Mouse (Mus musculus): ENCODE measurements around the gene Cirbp. TPM values are rescaled to one million over a fixed set of nuclear protein-coding genes. Genes with fewer than 3 reads are reported as not detected.
A peak's percentile ranks its signal among the peaks of the same experiment; 100 is the strongest.
"Not testable (repeated sequence)": the region's sequence is repeated elsewhere in the genome, so short reads cannot be mapped to it uniquely, and the experiment has no call there.

Cirbp gene
- polyA plus RNA-seq, 2 experiments = 10.1 to 19.8 TPM

DNA sequence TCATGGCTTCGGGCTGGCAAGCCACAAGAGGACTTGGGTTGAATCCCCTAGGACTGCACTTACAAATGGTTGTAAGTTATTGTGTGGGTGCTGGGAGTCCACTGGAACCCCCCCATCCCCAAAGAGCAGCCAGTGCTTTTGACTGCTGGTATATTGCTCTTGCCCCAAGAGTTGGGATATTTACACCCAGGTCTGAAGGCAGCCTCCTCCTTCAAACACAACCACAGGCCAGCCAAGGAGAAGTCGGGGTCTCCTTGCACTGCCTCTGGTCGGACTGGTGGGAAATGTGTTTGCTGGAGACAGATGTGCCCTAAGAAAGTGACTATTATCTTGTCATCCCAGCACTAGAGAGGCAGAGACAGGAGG lies 3.6 kb upstream of the Cirbp start:
- WGBS (ENCODE audit: insufficient replicate concordance) = 68% methylated on average over 3 of the region's 3 CpGs
- Histone ChIP-seq H3K27me3 (ENCODE audit: control insufficient read depth, insufficient read depth, low read length) (no peaks in the 10 kb centered on the region), H3K36me3 (replicated peaks; ENCODE audit: control insufficient read depth, insufficient read depth, low read depth) (peaks cover 3% of the 10 kb centered on the region), H3K9ac (replicated peaks) (no peak overlapping the region), H3K4me3 (ENCODE audit: insufficient read depth in 1 of 2, low read depth in 2 of 2, low read length in 2 of 2) (no peak overlapping the region), H3K4me1 (replicated peaks; ENCODE audit: control insufficient read depth in 2 of 2, insufficient read depth in 2 of 2, low read length in 1 of 2) (peaks cover 53 to 56% of the 10 kb centered on the region in 2 experiments), H3K27ac (peak overlapping the region; percentile 3; the same call in 1 of the 2 replicates), H3K4me2 (ENCODE audit: low read depth) (no peak overlapping the region; the same call in 1 of the 2 replicates), H3K9me3 (ENCODE audit: control insufficient read depth, low read length) (no peaks in the 10 kb centered on the region)
- no peak for TF ChIP-seq CTCF (IDR thresholded peaks at IDR 0.05; ENCODE audit: low read depth)
- no peak for TF ChIP-seq EP300 (IDR thresholded peaks at IDR 0.05; ENCODE audit: low read depth)
- ATAC-seq (ENCODE audit: insufficient read depth) (no peak), DNase-seq (ENCODE audit: low read depth in 3 of 3, low spot score in 3 of 3) (no peak)

GRCm38 (mm10) chr10:80162716-80163299 lies 3.0 kb upstream of the Cirbp start:
- DNase-seq (ENCODE audit: low read depth in 3 of 3, low spot score in 3 of 3) (no peak), ATAC-seq (ENCODE audit: insufficient read depth) (no peak)
- Histone ChIP-seq H3K4me2 (ENCODE audit: low read depth) (no peak overlapping the region), H3K4me3 (ENCODE audit: insufficient read depth in 1 of 2, low read depth in 2 of 2, low read length in 2 of 2) (no peak overlapping the region), H3K9ac (replicated peaks) (no peak overlapping the region), H3K27me3 (ENCODE audit: control insufficient read depth, insufficient read depth, low read length) (no peaks in the 10 kb centered on the region), H3K9me3 (ENCODE audit: control insufficient read depth, low read length) (no peaks in the 10 kb centered on the region), H3K36me3 (replicated peaks; ENCODE audit: control insufficient read depth, insufficient read depth, low read depth) (no peaks in the 10 kb centered on the region), H3K4me1 (replicated peaks; ENCODE audit: control insufficient read depth in 2 of 2, insufficient read depth in 2 of 2, low read length in 1 of 2) (peaks cover 50 to 56% of the 10 kb centered on the region in 2 experiments), H3K27ac (no peak overlapping the region)
- 60% methylated on average over 6 of the region's 6 CpGs for WGBS (ENCODE audit: insufficient replicate concordance)
- TF ChIP-seq EP300 (IDR thresholded peaks at IDR 0.05; ENCODE audit: low read depth) = no peak
- no peak for TF ChIP-seq CTCF (IDR thresholded peaks at IDR 0.05; ENCODE audit: low read depth)

DNA sequence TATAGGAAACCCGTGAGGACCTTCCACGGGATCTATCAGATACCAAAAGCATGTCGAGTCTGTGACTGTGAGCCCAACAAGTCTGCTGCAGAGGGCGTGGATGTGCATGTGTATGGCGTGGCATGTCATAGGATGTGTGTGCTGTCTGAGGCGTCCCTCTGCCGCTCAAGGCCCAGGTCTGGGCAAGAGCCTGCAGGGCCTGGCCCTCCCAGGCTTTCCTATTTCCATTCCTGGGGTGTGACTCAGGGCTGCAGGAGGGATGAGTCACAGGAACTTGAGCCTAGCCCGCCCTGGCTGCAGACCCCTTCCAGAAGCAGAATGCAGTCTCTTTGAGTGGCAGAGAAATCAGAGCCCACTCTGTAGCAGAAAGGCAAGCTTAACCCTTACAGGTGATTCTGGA lies 2.1 kb upstream of the Cirbp start:
- H3K9me3 ChIP-seq (ENCODE audit: control insufficient read depth, low read length) = no peaks in the 10 kb centered on the region
- 68% methylated on average over 8 of the region's 8 CpGs for WGBS (ENCODE audit: insufficient replicate concordance)
- H3K36me3 ChIP-seq (replicated peaks; ENCODE audit: control insufficient read depth, insufficient read depth, low read depth) = no peaks in the 10 kb centered on the region
- no peak overlapping the region for H3K4me3 ChIP-seq (ENCODE audit: insufficient read depth in 1 of 2, low read depth in 2 of 2, low read length in 2 of 2)
- DNase-seq (ENCODE audit: low read depth in 3 of 3, low spot score in 3 of 3) (no peak), ATAC-seq (ENCODE audit: insufficient read depth) (no peak)
- no peak overlapping the region for H3K9ac ChIP-seq (replicated peaks)
- peaks cover 52 to 58% of the 10 kb centered on the region in 2 experiments for H3K4me1 ChIP-seq (replicated peaks; ENCODE audit: control insufficient read depth in 2 of 2, insufficient read depth in 2 of 2, low read length in 1 of 2)
- TF ChIP-seq CTCF (IDR thresholded peaks at IDR 0.05; ENCODE audit: low read depth) (no peak), EP300 (IDR thresholded peaks at IDR 0.05; ENCODE audit: low read depth) (no peak)
- no peak overlapping the region for H3K27ac ChIP-seq
- no peaks in the 10 kb centered on the region for H3K27me3 ChIP-seq (ENCODE audit: control insufficient read depth, insufficient read depth, low read length)
- H3K4me2 ChIP-seq (ENCODE audit: low read depth) = no peak overlapping the region

- Histone ChIP-seq H3K4me2 (ENCODE audit: low read depth) (peak overlapping the region; percentile 66), H3K9me3 (ENCODE audit: control insufficient read depth, low read length) (no peaks in the 10 kb centered on the region), H3K27ac (no peak overlapping the region), H3K27me3 (ENCODE audit: control insufficient read depth, insufficient read depth, low read length) (no peaks in the 10 kb centered on the region), H3K36me3 (replicated peaks; ENCODE audit: control insufficient read depth, insufficient read depth, low read depth) (no peaks in the 10 kb centered on the region), H3K9ac (replicated peaks) (peak overlapping the region; percentile 34), H3K4me3 (ENCODE audit: insufficient read depth in 1 of 2, low read depth in 2 of 2, low read length in 2 of 2) (peak overlapping the region; percentile 49 to 56), H3K4me1 (replicated peaks; ENCODE audit: control insufficient read depth in 2 of 2, insufficient read depth in 2 of 2, low read length in 1 of 2) (peaks cover 47 to 54% of the 10 kb centered on the region in 2 experiments)
- ATAC-seq (ENCODE audit: insufficient read depth) = no peak
- 13% methylated on average over 43 of the region's 44 CpGs for WGBS (ENCODE audit: insufficient replicate concordance)
- no peak for DNase-seq (ENCODE audit: low read depth in 3 of 3, low spot score in 3 of 3)
- TF ChIP-seq EP300 (IDR thresholded peaks at IDR 0.05; ENCODE audit: low read depth) (no peak), CTCF (IDR thresholded peaks at IDR 0.05; ENCODE audit: low read depth) (no peak)
Measured at GRCm38 (mm10) chr10:80164161-80164997, 1.4 kb upstream of the Cirbp start.

- H3K27ac ChIP-seq = no peak overlapping the region
- H3K9ac ChIP-seq (replicated peaks) = peak overlapping the region; percentile 34
- no peaks in the 10 kb centered on the region for H3K27me3 ChIP-seq (ENCODE audit: control insufficient read depth, insufficient read depth, low read length)
- peak overlapping the region; percentile 49 to 56 for H3K4me3 ChIP-seq (ENCODE audit: insufficient read depth in 1 of 2, low read depth in 2 of 2, low read length in 2 of 2)
- peaks cover 45 to 52% of the 10 kb centered on the region in 2 experiments for H3K4me1 ChIP-seq (replicated peaks; ENCODE audit: control insufficient read depth in 2 of 2, insufficient read depth in 2 of 2, low read length in 1 of 2)
- ATAC-seq (ENCODE audit: insufficient read depth) (peak; percentile 46), DNase-seq (ENCODE audit: low read depth in 3 of 3, low spot score in 3 of 3) (peak; percentile 89 to 94 (median 90))
- under 1% methylated on average over 17 of the region's 17 CpGs for WGBS (ENCODE audit: insufficient replicate concordance)
- peak overlapping the region; percentile 66 for H3K4me2 ChIP-seq (ENCODE audit: low read depth)
- H3K9me3 ChIP-seq (ENCODE audit: control insufficient read depth, low read length) = no peaks in the 10 kb centered on the region
- H3K36me3 ChIP-seq (replicated peaks; ENCODE audit: control insufficient read depth, insufficient read depth, low read depth) = peaks cover 1% of the 10 kb centered on the region
- TF ChIP-seq CTCF (IDR thresholded peaks at IDR 0.05; ENCODE audit: low read depth) (peak; percentile 100), EP300 (IDR thresholded peaks at IDR 0.05; ENCODE audit: low read depth) (0 out of 2 replicates have a peak, but pooled peaks have one; percentile 28)
Measured at GRCm38 (mm10) chr10:80164998-80165344, 814 bp upstream of the Cirbp start.

DNA sequence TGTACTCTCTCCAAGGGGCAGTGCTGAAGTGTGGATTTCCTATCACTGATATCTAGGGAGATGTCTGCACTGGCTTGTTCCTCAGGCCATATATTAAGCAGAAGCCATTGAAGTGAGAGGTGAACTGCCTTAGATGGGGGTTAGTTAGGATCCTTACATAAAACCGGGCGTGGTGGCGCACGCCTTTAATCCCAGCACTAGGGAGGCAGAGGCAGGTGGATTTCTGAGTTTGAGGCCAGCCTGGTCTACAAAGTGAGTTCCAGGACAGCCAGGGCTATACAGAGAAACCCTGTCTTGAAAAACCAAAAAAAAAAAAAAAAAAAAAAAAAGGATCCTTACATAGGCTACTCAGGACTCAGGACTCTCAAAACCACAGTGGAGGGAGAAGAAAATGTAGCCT lies 351 bp downstream of the Cirbp start:
- H3K4me2 ChIP-seq (ENCODE audit: low read depth); H3K4me3 ChIP-seq (ENCODE audit: insufficient read depth in 1 of 2, low read depth in 2 of 2, low read length in 2 of 2); ATAC-seq (ENCODE audit: insufficient read depth); DNase-seq (ENCODE audit: low read depth in 3 of 3, low spot score in 3 of 3); H3K9me3 ChIP-seq (ENCODE audit: control insufficient read depth, low read length); H3K9ac ChIP-seq (replicated peaks); H3K27ac ChIP-seq; H3K27me3 ChIP-seq (ENCODE audit: control insufficient read depth, insufficient read depth, low read length): not testable (repeated sequence)
- Histone ChIP-seq H3K36me3 (replicated peaks; ENCODE audit: control insufficient read depth, insufficient read depth, low read depth) (peaks cover 13% of the 10 kb centered on the region), H3K4me1 (replicated peaks; ENCODE audit: control insufficient read depth in 2 of 2, insufficient read depth in 2 of 2, low read length in 1 of 2) (peaks cover 34 to 41% of the 10 kb centered on the region in 2 experiments)
- 82% methylated on average over 4 of the region's 4 CpGs for WGBS (ENCODE audit: insufficient replicate concordance)

All from liver, embryonic 14.5 days (tissue).